Mouse (Mus musculus): ENCODE data around the gene Naa40. TPM values are rescaled to one million over a fixed set of nuclear protein-coding genes. Genes with fewer than 3 reads are reported as not detected.

Naa40 gene
- polyA plus RNA-seq (2012; rRNA removed), result 20.5 and 25.1 TPM in 2 replicates

DNA sequence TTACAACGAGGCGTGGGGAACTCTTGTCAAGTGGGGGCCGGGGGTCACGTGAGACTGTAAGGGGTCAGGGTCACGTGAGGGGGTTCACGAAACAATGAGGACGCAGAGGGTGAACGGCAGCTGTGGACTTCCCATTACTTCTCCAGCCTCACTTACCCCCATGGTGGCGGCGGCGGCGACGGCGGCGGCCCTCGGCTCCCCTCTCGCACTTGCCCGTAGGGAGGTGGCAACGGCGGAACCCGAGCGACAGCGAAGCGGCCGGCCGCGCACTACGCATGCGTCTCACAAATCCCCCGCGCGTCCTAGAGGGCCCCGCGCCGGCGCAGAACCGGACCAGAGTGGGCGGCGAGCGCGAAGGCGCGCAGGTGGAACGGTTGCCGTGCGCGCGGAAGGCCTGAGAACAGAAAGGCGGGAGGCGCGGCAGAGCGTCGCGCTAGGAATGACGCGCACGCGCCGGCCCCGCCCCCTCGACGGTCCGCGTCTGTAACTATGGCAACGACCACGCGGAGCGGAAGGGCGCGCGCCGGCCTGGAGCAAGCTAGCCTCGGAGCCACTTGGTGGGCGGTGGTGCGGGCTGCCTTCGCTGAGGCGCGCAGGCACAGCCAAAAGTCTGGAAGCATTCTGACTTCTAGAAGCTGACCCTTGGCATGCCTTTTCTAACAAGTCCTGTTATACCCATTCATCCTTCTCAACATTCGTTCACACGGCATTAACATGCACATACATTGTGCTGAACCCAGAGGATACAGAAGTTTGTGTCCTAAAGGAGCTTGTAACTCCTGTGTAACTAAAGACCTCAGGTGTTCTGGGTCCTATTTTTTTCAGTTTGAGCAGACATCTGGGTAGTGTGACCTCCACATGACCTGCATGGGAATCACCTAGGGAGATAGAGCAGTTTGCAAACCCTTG is at the start of gene Naa40:
Gene Naa40 (minus strand): TSS at position 402 of the 909 bp plus-strand sequence.
- peak within 1 kb of the TSS; percentile 87 for H3K27ac ChIP-seq (ENCODE audit: insufficient read depth, low read length)
- no peaks in the 10 kb centered on the region for H3K36me3 ChIP-seq (ENCODE audit: control insufficient read depth, insufficient read depth, low read length)
- TF ChIP-seq CTCF (IDR thresholded peaks at IDR 0.05; ENCODE audit: extremely low read depth, insufficient read depth, insufficient read length, insufficient replicate concordance), result no peak
- no peak for TF ChIP-seq POLR2A (IDR thresholded peaks at IDR 0.05; ENCODE audit: low read depth, low read length)
- peaks cover 5% of the 10 kb centered on the region for H3K4me1 ChIP-seq (ENCODE audit: control insufficient read depth, insufficient read depth, insufficient read length)
- DNase-seq (ENCODE audit: low read depth in 1 of 2, low spot score in 2 of 2), result peak; percentile 90 to 91
- H3K4me3 ChIP-seq (ENCODE audit: extremely low read depth, insufficient read depth, insufficient read length), result peak within 1 kb of the TSS; percentile 80
- no peaks in the 10 kb centered on the region for H3K27me3 ChIP-seq (ENCODE audit: control insufficient read depth, insufficient read depth, low read length)
- WGBS, result under 1% methylated on average over 80 of the region's 80 CpGs

DNA sequence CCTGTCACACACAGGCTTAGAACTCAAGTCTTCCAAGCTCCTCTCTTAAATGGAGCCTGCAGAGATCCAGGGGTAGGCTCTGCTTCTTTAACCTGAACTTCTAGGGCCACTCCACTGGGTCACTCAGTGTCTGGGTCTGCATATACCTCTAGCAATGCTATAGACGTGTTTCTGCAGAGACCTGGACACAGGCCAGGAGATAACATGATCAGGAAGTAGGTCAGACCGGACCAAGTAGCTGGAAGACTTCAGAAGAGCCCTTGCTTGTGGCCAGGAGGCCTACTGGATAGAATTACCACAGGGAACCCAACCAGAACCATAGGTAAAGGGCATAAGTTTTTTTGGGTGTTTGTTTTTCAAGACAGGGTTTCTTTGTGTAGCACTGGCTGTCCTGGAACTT is 48.8 kb upstream of the Naa40 start:
- Histone ChIP-seq H3K27me3 (ENCODE audit: control insufficient read depth, insufficient read depth, low read length) (no peaks in the 10 kb centered on the region), H3K4me1 (ENCODE audit: control insufficient read depth, insufficient read depth, insufficient read length) (peaks cover 7% of the 10 kb centered on the region; the same call in 1 of the 2 replicates), H3K4me3 (ENCODE audit: extremely low read depth, insufficient read depth, insufficient read length) (no peak overlapping the region), H3K36me3 (ENCODE audit: control insufficient read depth, insufficient read depth, low read length) (peaks cover 32% of the 10 kb centered on the region), H3K27ac (ENCODE audit: insufficient read depth, low read length) (no peak overlapping the region)
- DNase-seq (ENCODE audit: low read depth in 1 of 2, low spot score in 2 of 2), result no peak
- TF ChIP-seq CTCF (IDR thresholded peaks at IDR 0.05; ENCODE audit: extremely low read depth, insufficient read depth, insufficient read length, insufficient replicate concordance) (no peak), POLR2A (IDR thresholded peaks at IDR 0.05; ENCODE audit: low read depth, low read length) (no peak)
- WGBS, result 45% methylated on average over 2 of the region's 2 CpGs

DNA sequence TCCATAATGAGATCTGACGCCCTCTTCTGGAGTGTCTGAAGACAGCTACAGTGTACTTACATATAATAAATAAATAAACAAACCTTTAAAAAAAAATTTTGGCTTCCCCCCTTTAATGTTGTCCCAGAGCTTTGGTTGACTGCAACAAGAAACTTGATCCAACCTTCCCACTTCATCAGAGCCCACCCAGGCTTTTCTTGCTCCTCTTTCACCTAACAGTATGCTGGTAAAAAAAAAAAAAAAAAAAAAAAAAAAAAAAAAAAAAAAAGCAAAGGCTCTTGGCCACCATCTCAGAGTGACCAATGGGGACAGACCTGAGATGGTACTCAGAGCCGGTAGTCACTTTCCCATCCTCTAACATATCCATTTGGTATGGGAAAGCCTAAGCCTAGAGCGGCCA is 47.3 kb upstream of the Naa40 start:
- Histone ChIP-seq H3K27me3 (ENCODE audit: control insufficient read depth, insufficient read depth, low read length) (no peaks in the 10 kb centered on the region), H3K36me3 (ENCODE audit: control insufficient read depth, insufficient read depth, low read length) (peaks cover 45% of the 10 kb centered on the region), H3K27ac (ENCODE audit: insufficient read depth, low read length) (no peak overlapping the region), H3K4me3 (ENCODE audit: extremely low read depth, insufficient read depth, insufficient read length) (no peak overlapping the region), H3K4me1 (ENCODE audit: control insufficient read depth, insufficient read depth, insufficient read length) (no peaks in the 10 kb centered on the region; the same call in 1 of the 2 replicates)
- TF ChIP-seq CTCF (IDR thresholded peaks at IDR 0.05; ENCODE audit: extremely low read depth, insufficient read depth, insufficient read length, insufficient replicate concordance) (no peak), POLR2A (IDR thresholded peaks at IDR 0.05; ENCODE audit: low read depth, low read length) (no peak)
- WGBS, result 94% methylated on average over 3 of the region's 3 CpGs
- no peak for DNase-seq (ENCODE audit: low read depth in 1 of 2, low spot score in 2 of 2)

DNA sequence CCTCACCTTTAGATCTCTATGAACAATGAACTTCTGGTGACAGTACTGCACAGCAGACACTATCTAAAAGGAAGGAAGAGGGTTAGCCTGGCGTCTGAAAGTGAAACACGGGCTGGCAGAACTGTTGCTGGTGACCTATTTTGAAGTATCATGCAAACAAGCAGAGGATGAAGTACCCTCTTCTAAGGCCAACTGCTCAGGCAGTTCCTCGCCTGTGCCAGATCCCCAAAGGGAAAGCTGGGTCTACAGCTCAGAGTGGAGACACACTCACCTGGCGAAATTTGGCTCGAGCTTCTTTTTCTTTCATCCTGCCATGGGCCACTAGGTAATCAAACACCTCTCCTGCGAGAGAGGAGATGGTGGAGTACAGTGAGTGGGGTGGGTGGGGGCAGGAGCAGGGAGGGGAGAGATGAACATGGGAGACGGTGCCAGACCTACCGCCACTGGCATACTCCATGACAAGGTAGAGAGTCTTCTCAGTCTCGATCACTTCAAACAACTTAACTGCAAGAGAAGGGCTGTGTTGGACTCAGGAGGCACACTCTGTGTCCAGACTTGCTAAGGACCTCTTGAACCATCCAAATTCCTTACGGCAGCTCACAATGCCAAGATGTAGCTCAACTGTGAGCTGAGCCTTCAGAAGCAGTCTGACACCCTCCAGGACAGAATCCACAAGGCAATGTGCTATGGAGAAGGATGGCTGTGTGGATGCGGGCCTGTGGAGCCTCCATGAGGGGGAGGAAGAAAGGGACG is 45.8 kb upstream of the Naa40 start:
- H3K36me3 ChIP-seq (ENCODE audit: control insufficient read depth, insufficient read depth, low read length), result peaks cover 59% of the 10 kb centered on the region
- no peak overlapping the region for H3K4me3 ChIP-seq (ENCODE audit: extremely low read depth, insufficient read depth, insufficient read length)
- no peaks in the 10 kb centered on the region for H3K4me1 ChIP-seq (ENCODE audit: control insufficient read depth, insufficient read depth, insufficient read length)
- DNase-seq (ENCODE audit: low read depth in 1 of 2, low spot score in 2 of 2), result no peak
- TF ChIP-seq CTCF (IDR thresholded peaks at IDR 0.05; ENCODE audit: extremely low read depth, insufficient read depth, insufficient read length, insufficient replicate concordance), result no peak
- TF ChIP-seq POLR2A (IDR thresholded peaks at IDR 0.05; ENCODE audit: low read depth, low read length), result no peak
- 76% methylated on average over 12 of the region's 12 CpGs for WGBS
- no peaks in the 10 kb centered on the region for H3K27me3 ChIP-seq (ENCODE audit: control insufficient read depth, insufficient read depth, low read length)
- no peak overlapping the region for H3K27ac ChIP-seq (ENCODE audit: insufficient read depth, low read length)

DNA sequence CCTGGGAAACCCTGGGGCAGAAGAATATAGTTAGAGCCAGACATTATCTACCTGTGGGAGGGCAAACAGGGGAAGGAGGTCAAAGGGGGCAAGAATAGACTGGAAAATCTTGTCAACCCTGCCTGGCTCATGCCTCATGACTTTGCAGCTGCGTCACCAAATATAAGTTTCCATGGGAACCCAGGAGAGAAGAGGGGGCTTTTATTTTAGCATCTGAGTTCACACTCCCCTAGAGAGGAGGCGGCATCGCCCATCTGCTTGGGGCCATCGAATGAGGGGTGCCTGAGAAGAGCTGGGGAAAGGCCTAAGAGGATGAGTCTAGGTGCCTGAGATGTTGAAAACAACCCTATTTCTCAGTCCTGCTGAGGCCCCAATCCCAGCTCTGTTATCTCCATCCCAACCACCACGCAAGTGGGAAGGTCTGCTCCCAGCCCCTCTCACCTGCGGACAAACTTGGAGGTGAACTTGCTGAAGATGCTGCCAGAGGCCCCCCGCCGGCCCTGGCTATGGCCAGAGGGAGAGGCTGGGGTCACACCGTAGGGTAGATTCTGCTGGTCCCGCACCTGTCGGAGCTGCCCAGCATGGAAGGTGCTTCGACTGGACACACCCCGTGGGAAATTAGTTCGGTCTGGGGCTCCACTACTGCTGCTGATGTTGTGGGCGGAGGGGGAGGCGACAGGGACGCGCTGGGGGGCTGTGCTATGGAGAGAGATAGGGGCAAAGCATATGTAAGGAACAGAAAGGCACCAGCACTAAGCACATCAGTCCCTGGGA is 39.8 kb upstream of the Naa40 start:
- Histone ChIP-seq H3K36me3 (ENCODE audit: control insufficient read depth, insufficient read depth, low read length) (peaks cover 79% of the 10 kb centered on the region), H3K27me3 (ENCODE audit: control insufficient read depth, insufficient read depth, low read length) (no peaks in the 10 kb centered on the region), H3K27ac (ENCODE audit: insufficient read depth, low read length) (no peak overlapping the region), H3K4me3 (ENCODE audit: extremely low read depth, insufficient read depth, insufficient read length) (no peak overlapping the region), H3K4me1 (ENCODE audit: control insufficient read depth, insufficient read depth, insufficient read length) (no peaks in the 10 kb centered on the region)
- TF ChIP-seq POLR2A (IDR thresholded peaks at IDR 0.05; ENCODE audit: low read depth, low read length) (no peak), CTCF (IDR thresholded peaks at IDR 0.05; ENCODE audit: extremely low read depth, insufficient read depth, insufficient read length, insufficient replicate concordance) (no peak)
- WGBS, result 92% methylated on average over 18 of the region's 18 CpGs
- no peak for DNase-seq (ENCODE audit: low read depth in 1 of 2, low spot score in 2 of 2)

DNA sequence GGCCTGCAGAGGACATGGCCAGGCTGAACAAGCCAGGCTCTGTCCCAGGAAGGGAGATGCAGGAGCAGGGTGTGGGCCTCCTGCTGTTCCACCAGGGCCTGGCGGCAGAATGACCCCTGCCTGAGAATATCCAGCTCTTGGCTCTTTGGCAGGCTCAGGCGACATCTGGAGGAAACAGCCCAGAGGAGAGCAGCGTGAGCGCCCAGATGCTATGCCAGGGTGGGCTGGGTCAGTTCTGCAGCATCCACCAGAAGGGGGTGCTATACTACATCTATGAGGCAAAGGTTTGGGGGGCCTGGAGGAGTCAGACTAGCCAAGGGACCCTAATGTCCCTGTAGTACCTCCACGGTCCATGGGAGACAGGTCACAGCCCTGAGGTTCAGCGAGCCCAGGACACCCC is 38.1 kb upstream of the Naa40 start:
- TF ChIP-seq POLR2A (IDR thresholded peaks at IDR 0.05; ENCODE audit: low read depth, low read length), result no peak
- peak; percentile 59; the same call in 1 of the 2 replicates for TF ChIP-seq CTCF (IDR thresholded peaks at IDR 0.05; ENCODE audit: extremely low read depth, insufficient read depth, insufficient read length, insufficient replicate concordance)

More for the DNA sequence above, 38.1 kb upstream of the Naa40 start:
- no peaks in the 10 kb centered on the region for H3K4me1 ChIP-seq (ENCODE audit: control insufficient read depth, insufficient read depth, insufficient read length)
- no peak overlapping the region for H3K27ac ChIP-seq (ENCODE audit: insufficient read depth, low read length)
- WGBS, result 73% methylated on average over 6 of the region's 6 CpGs
- peak in 1 of 2 experiments; percentile 33 for DNase-seq (ENCODE audit: low read depth in 1 of 2, low spot score in 2 of 2)
- no peaks in the 10 kb centered on the region for H3K27me3 ChIP-seq (ENCODE audit: control insufficient read depth, insufficient read depth, low read length)
- H3K36me3 ChIP-seq (ENCODE audit: control insufficient read depth, insufficient read depth, low read length), result peaks cover 70% of the 10 kb centered on the region
- no peak overlapping the region for H3K4me3 ChIP-seq (ENCODE audit: extremely low read depth, insufficient read depth, insufficient read length)

Measured in spleen, adult 2 months (tissue).